Mouse (Mus musculus): ENCODE measurements around the gene Olfr1153.

The Olfr1153 gene

GRCm38 (mm10) chr2:87894662-87895061 lies at the start of gene Olfr1153:
TSS of gene Olfr1153 (plus strand) at chr2:87894962.
- Histone ChIP-seq H3K36me3 (ENCODE audit: insufficient read depth, low read length) (no peaks in the 10 kb centered on the region), H3K27me3 (ENCODE audit: insufficient read depth, low read length) (no peaks in the 10 kb centered on the region), H3K9me3 (ENCODE audit: low read length) (peaks cover 22% of the 10 kb centered on the region), H3K4me3 (replicated peaks; ENCODE audit: low read length) (no peak within 1 kb of the TSS), H3K4me1 (replicated peaks; ENCODE audit: low read depth, low read length) (no peaks in the 10 kb centered on the region)
- TF ChIP-seq NANOG (IDR thresholded peaks at IDR 0.05; ENCODE audit: borderline replicate concordance, low read length) (no peak), CTCF (conservative IDR thresholded peaks at IDR 0.05; ENCODE audit: low read length) (no peak), POU5F1 (IDR thresholded peaks at IDR 0.05; ENCODE audit: borderline replicate concordance, low read length) (no peak)

DNA sequence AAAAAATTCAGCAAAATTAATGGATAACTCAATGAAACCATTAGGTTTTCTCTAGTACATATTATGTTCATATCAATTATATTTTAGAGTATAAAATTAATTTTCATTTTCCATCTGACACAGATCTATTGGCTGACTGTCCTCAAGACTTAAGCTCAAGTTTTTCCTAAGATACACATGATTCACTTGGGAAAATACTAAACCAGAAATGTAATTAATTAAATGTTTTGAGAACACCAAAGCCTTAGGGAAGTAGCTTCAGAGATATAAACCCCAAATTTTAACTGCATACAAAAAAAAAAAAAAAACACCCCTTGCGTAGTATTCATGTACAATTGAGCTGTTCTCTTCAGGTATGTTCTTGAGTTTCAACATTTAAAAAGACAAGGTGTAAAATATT lies 39.2 kb upstream of the Olfr1153 start, which contains the start of gene Olfr1151:
Gene Olfr1151 (plus strand): TSS at position 301 of the 400 bp plus-strand sequence.
- no peak within 1 kb of the TSS for H3K4me3 ChIP-seq (replicated peaks; ENCODE audit: low read length)
- H3K4me1 ChIP-seq (replicated peaks; ENCODE audit: low read depth, low read length), result no peaks in the 10 kb centered on the region
- no peaks in the 10 kb centered on the region for H3K27me3 ChIP-seq (ENCODE audit: insufficient read depth, low read length)
- no peaks in the 10 kb centered on the region for H3K36me3 ChIP-seq (ENCODE audit: insufficient read depth, low read length)
- H3K9me3 ChIP-seq (ENCODE audit: low read length), result no peaks in the 10 kb centered on the region
- no peak for TF ChIP-seq NANOG (IDR thresholded peaks at IDR 0.05; ENCODE audit: borderline replicate concordance, low read length)
- no peak for TF ChIP-seq CTCF (conservative IDR thresholded peaks at IDR 0.05; ENCODE audit: low read length)

- TF ChIP-seq NANOG (IDR thresholded peaks at IDR 0.05; ENCODE audit: borderline replicate concordance, low read length) (no peak), POU5F1 (IDR thresholded peaks at IDR 0.05; ENCODE audit: borderline replicate concordance, low read length) (no peak), CTCF (conservative IDR thresholded peaks at IDR 0.05; ENCODE audit: low read length) (no peak)
- no peak within 1 kb of the TSS for H3K4me3 ChIP-seq (replicated peaks; ENCODE audit: low read length)
- no peaks in the 10 kb centered on the region for H3K4me1 ChIP-seq (replicated peaks; ENCODE audit: low read depth, low read length)
- H3K36me3 ChIP-seq (ENCODE audit: insufficient read depth, low read length), result no peaks in the 10 kb centered on the region
- H3K9me3 ChIP-seq (ENCODE audit: low read length), result peaks cover 14% of the 10 kb centered on the region
- no peaks in the 10 kb centered on the region for H3K27me3 ChIP-seq (ENCODE audit: insufficient read depth, low read length)
Observed at GRCm38 (mm10) chr2:87866192-87866591, 28.6 kb upstream of the Olfr1153 start, which contains the start of gene Olfr1152. TSS of gene Olfr1152 (plus strand) at chr2:87866492.

- H3K4me3 ChIP-seq (replicated peaks; ENCODE audit: low read length), result no peak within 1 kb of the TSS
- TF ChIP-seq CTCF (conservative IDR thresholded peaks at IDR 0.05; ENCODE audit: low read length), result no peak
- no peak for TF ChIP-seq NANOG (IDR thresholded peaks at IDR 0.05; ENCODE audit: borderline replicate concordance, low read length)
- no peak for TF ChIP-seq POU5F1 (IDR thresholded peaks at IDR 0.05; ENCODE audit: borderline replicate concordance, low read length)
Observed at GRCm38 (mm10) chr2:87905066-87905465, 10.3 kb downstream of the Olfr1153 start, which contains the start of gene Olfr1154. TSS of gene Olfr1154 (minus strand) at chr2:87905166.

GRCm38 (mm10) chr2:87945037-87945436 lies 50.3 kb downstream of the Olfr1153 start, which contains the start of gene Olfr1155:
TSS of gene Olfr1155 (minus strand) at chr2:87945137.
- no peak for TF ChIP-seq NANOG (IDR thresholded peaks at IDR 0.05; ENCODE audit: borderline replicate concordance, low read length)
- H3K4me3 ChIP-seq (replicated peaks; ENCODE audit: low read length), result no peak within 1 kb of the TSS
- H3K36me3 ChIP-seq (ENCODE audit: insufficient read depth, low read length), result no peaks in the 10 kb centered on the region
- H3K27me3 ChIP-seq (ENCODE audit: insufficient read depth, low read length), result no peaks in the 10 kb centered on the region
- no peaks in the 10 kb centered on the region for H3K4me1 ChIP-seq (replicated peaks; ENCODE audit: low read depth, low read length)
- peaks cover 34% of the 10 kb centered on the region for H3K9me3 ChIP-seq (ENCODE audit: low read length)

More at GRCm38 (mm10) chr2:87905066-87905465, 10.3 kb downstream of the Olfr1153 start, which contains the start of gene Olfr1154:
- Histone ChIP-seq H3K27me3 (ENCODE audit: insufficient read depth, low read length) (no peaks in the 10 kb centered on the region), H3K36me3 (ENCODE audit: insufficient read depth, low read length) (no peaks in the 10 kb centered on the region), H3K4me1 (replicated peaks; ENCODE audit: low read depth, low read length) (no peaks in the 10 kb centered on the region), H3K9me3 (ENCODE audit: low read length) (no peaks in the 10 kb centered on the region)

Measured in E14TG2a.4 (cell line).